Mouse (Mus musculus) A20 (cell line): ENCODE results near the gene Pbp2.

ENCODE experiments used
- DNase-seq: peaks from one replicate; pipeline ENCODE4 v3.0.0-alpha.2; 2011; ENCODE audit warnings: low read depth, low spot score

Gene Pbp2

GRCm38 (mm10) chr6:135302421-135303125 is 7.6 kb downstream of the Pbp2 start:
- DNase-seq, result no peak

DNA sequence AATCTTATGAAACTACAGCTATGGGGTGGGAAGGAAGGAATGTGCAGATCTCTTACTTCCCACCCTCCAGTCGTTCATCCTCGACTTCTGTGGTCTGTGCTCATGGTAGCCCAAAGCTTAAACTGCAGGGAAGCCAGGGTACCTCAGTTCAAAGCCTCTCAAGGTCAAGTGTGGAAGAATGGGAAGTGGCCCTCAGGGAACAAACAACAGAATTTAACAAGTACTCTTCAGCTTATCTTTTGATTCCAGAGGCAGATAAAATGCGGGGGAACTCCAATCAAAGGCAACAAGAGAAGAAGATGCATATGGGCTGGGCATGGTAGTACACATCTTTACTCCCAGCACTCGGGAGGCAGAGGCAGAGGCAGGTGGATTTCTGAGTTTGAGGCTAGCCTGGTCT is 9.7 kb downstream of the Pbp2 start:
- no peak for DNase-seq

- no peak for DNase-seq
Observed at GRCm38 (mm10) chr6:135299024-135299550, 11.1 kb downstream of the Pbp2 start.

GRCm38 (mm10) chr6:135297570-135297969 is 12.6 kb downstream of the Pbp2 start:
- DNase-seq, result no peak

DNA sequence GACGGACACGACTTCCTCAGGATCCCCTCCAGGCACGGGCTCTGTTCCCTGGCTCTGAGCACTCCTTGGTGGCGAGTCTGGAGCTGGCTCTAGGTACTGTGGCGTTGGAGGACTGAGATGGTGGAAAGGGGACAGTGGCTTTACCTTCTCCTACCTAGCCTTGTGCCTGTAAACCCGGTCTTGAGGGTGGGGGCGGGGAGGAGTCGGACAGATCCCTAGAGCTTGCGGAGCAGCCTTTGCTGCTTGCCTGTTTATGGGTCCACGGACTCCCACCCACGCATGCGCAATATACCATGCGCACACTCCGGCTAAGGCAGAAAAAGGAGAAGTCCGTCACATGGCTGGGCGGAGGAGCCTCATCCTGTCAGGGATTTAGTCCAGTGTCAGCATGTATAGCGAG is 13.9 kb downstream of the Pbp2 start:
- no peak for DNase-seq

- no peak for DNase-seq
Observed at GRCm38 (mm10) chr6:135295082-135295861, 14.9 kb downstream of the Pbp2 start.

DNA sequence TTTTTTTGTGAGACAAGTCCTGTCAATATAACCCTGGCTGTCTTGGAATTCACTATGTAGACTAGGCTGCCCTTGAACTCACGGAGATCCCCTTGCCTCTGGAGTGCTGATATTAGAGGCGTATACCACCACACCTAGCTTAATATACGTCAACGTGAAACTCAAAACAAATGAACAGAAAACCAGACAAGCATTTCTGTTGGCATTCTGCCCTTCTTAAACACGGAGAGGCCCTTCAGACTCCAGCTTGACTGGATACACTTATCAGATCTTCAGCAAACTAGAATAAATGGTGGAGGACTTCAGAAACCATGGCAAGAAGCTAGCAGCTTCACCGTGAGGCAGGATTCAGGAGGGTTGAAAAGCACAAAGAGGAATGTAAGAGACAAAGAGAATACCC is 16.1 kb downstream of the Pbp2 start:
- DNase-seq, result no peak

- DNase-seq, result no peak
Observed at GRCm38 (mm10) chr6:135292391-135292790, 17.8 kb downstream of the Pbp2 start.

DNA sequence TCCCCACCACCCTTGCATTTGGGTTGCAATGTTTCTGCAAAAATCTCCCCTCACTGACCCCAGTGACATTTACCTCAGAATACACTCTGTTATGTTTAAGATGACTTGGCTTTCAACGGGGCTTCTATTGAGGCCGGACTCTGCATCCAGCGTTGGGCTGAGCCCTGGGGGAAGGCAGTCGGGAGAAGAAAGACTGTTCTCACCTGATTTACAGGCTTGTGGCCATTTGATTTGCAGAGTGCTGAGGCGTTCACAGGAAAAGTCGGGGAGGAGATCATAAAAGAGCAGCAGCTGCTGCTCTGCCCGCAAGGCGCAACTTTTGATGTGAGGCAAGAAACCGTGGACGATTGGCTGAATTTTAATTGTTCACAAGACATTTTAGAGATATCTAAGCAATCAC is 30.3 kb downstream of the Pbp2 start:
- DNase-seq, result no peak

DNA sequence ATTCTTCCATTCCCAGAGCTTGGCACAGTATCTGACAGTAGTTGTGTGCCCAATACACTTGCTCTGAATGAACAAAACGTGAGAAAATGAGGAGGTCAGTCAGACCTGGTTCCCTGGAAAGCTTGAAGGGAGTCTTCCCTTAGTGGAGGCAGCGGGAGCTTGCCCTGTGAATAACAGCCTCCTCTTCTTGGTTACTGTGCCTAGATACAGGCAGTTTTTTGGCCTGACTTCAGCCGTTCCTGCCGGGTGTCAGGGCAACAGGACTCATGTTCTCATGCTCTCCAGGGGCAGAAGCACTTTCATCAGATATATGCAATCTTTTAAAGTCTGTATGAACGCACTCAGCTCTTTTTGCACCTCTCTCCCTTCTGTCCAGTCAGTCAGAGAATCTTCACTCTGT is 30.9 kb downstream of the Pbp2 start:
- DNase-seq, result no peak

DNA sequence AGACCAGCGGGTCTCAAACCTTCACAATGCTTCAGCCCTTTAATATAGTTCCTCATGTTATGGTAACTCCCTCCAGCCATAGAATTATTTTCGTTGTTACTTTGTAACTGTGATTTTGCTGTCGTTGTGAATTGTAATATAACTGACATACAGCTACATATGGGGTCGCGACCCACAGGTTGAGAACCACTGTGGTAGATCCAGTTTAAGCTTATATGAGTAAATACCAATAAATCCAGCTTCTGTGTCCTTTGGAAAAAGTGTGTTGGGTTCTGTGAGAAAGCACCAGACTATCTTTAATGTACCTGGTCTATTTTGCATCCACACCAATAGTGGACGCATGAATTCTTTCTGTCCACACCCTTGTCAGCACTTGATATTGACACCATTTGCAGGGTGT is 31.9 kb downstream of the Pbp2 start:
- no peak for DNase-seq

GRCm38 (mm10) chr6:135276474-135277295 is 33.5 kb downstream of the Pbp2 start:
- DNase-seq, result no peak

DNA sequence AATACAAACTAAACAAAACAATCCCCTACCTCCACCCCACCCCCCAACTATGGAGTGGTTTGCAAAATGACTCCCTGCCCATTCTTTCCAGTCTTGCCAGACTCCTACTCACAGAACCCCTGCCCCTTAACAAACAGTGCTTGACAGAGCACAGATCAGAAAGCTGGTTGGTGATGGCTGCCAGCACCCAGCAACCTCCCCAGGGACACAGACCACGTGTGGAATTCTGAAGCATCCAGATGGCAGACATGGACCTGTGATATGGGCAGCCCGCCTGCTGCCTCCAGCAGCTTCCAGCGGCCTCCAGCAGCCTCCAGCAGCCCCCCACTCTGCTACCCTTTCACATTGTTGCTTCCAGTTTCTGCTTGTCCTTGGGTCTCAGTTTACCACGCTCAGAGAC is 35.0 kb downstream of the Pbp2 start:
- no peak for DNase-seq

- no peak for DNase-seq
Observed at GRCm38 (mm10) chr6:135273066-135273465, 37.1 kb downstream of the Pbp2 start.

GRCm38 (mm10) chr6:135271761-135272160 is 38.4 kb downstream of the Pbp2 start:
- no peak for DNase-seq

- DNase-seq, result no peak
Observed at GRCm38 (mm10) chr6:135269626-135270025, 40.6 kb downstream of the Pbp2 start.

DNA sequence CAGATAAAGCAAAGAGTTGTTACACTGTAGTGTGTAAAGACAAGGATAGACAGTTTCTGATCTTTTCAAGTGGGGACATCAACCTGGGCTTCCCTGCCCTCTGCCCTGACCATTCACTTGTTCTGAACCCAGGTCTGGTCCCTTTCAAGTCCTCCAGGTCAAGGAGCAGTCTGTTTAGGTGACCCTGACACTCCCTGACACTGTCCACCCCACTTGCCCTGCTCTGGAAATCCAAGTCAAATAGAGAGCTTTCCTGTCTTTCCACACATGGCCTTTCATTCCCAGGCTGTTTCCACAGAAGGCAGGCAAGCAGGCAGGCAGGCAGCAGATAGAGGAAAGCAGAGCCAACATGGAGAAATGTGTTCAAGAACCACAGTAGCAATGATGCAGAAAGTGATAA is 41.8 kb downstream of the Pbp2 start:
- DNase-seq, result no peak

DNA sequence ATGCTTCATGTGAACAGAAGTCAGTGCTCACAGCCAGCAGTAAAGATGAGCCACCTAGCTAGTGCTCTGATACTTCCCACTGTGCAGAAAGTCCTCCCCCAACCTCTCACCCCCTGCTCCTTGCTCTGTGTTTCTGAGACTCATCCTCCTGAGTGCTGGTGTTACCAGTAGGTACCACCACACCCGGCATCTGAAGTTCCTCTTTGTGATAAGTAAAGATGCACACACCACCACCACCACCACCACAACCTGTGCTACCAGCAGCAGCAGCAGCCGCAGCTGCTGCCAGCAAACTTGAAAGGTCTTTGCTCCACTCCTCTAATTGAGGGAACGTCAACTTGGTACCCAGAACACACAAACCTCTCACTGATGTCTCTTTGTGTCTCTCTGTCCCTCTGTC is 43.0 kb downstream of the Pbp2 start:
- no peak for DNase-seq

- DNase-seq, result no peak
Observed at GRCm38 (mm10) chr6:135266056-135266455, 44.1 kb downstream of the Pbp2 start.

- no peak for DNase-seq
Observed at GRCm38 (mm10) chr6:135264136-135264535, 46.1 kb downstream of the Pbp2 start.

GRCm38 (mm10) chr6:135262565-135262964 is 47.6 kb downstream of the Pbp2 start:
- DNase-seq, result no peak

GRCm38 (mm10) chr6:135261124-135261523 is 49.1 kb downstream of the Pbp2 start:
- no peak for DNase-seq
